Mouse (Mus musculus) monocyte, adult 5-6 weeks (primary cell): Measurements from ENCODE around the gene Ccdc186. TPM values are rescaled to one million over a fixed set of nuclear protein-coding genes. Genes with fewer than 3 reads are reported as not detected.
A peak's percentile ranks its signal among the peaks of the same experiment; 100 is the strongest.

Experiments used
- ATAC-seq: fragments of 153-309, 156-312 bp; replicated peaks from 2 replicates; pipeline ENCODE4 v1.8.0; 2017; ENCODE audit warnings: mild to moderate bottlenecking; ENCODE audit not compliant: low TSS enrichment, insufficient number of reproducible peaks, severe bottlenecking, poor library complexity, low FRiP score
- total RNA-seq: library from RNA; stranded (forward); fragments of 200-1000, 200-491, 200-594 nt; gene quantifications from 3 replicates; pipeline ENCODE4 v1.2.3, GENCODE M21; 2017

Ccdc186 gene
- 48.5 to 64.0 TPM (median 63.6 TPM) in 3 replicates for total RNA-seq

GRCm38 (mm10) chr19:56821798-56822447 lies at the start of gene Ccdc186:
Ccdc186 (minus strand) TSS chr19:56822190.
- ATAC-seq, result peak; percentile 95

GRCm38 (mm10) chr19:56867701-56868100 lies 45.7 kb upstream of the Ccdc186 start:
- no peak for ATAC-seq

GRCm38 (mm10) chr19:56856455-56856854 lies 34.5 kb upstream of the Ccdc186 start:
- ATAC-seq, result no peak

GRCm38 (mm10) chr19:56852590-56852989 lies 30.6 kb upstream of the Ccdc186 start:
- no peak for ATAC-seq

- no peak for ATAC-seq
Measured at GRCm38 (mm10) chr19:56842974-56843373, 21.0 kb upstream of the Ccdc186 start.

- ATAC-seq, result no peak
Measured at GRCm38 (mm10) chr19:56838942-56839706, 17.1 kb upstream of the Ccdc186 start.

GRCm38 (mm10) chr19:56835340-56835739 lies 13.3 kb upstream of the Ccdc186 start:
- no peak for ATAC-seq

GRCm38 (mm10) chr19:56830163-56830562 lies 8.2 kb upstream of the Ccdc186 start:
- ATAC-seq, result no peak

GRCm38 (mm10) chr19:56829267-56829666 lies 7.3 kb upstream of the Ccdc186 start:
- ATAC-seq, result no peak

- ATAC-seq, result no peak
Measured at GRCm38 (mm10) chr19:56828305-56828704, 6.3 kb upstream of the Ccdc186 start.

GRCm38 (mm10) chr19:56826047-56826631 lies 4.1 kb upstream of the Ccdc186 start, which contains the start of gene Tdrd1:
Tdrd1 (plus strand) TSS chr19:56826209.
- ATAC-seq, result no peak

- ATAC-seq, result peak; percentile 23; the same call in 1 of the 2 replicates
Measured at GRCm38 (mm10) chr19:56822448-56822836, 452 bp upstream of the Ccdc186 start.

GRCm38 (mm10) chr19:56821040-56821797 lies 771 bp downstream of the Ccdc186 start:
- no peak for ATAC-seq

GRCm38 (mm10) chr19:56817851-56818526 lies 4.0 kb downstream of the Ccdc186 start:
- no peak for ATAC-seq

- ATAC-seq, result no peak
Measured at GRCm38 (mm10) chr19:56813360-56813759, 8.6 kb downstream of the Ccdc186 start.

- ATAC-seq, result peak; percentile 88; the same call in 1 of the 2 replicates
Measured at GRCm38 (mm10) chr19:56811590-56811989, 10.4 kb downstream of the Ccdc186 start.

- ATAC-seq, result no peak
Measured at GRCm38 (mm10) chr19:56810641-56811146, 11.3 kb downstream of the Ccdc186 start.

GRCm38 (mm10) chr19:56808771-56809170 lies 13.2 kb downstream of the Ccdc186 start:
- no peak for ATAC-seq
